Mouse (Mus musculus) stomach, embryonic 15.5 days (tissue): ENCODE data around the gene Cadm4. TPM values are rescaled to one million over a fixed set of nuclear protein-coding genes. Genes with fewer than 3 reads are reported as not detected.

ENCODE experiments used
- ATAC-seq: fragments of 200-750 bp; cut with Nextera tagmentation; 2 replicates; pipeline ENCODE4 v1.8.0; 2017; ENCODE audit warnings: low read depth, moderate number of reproducible peaks, moderate TSS enrichment; ENCODE audit not compliant: insufficient read depth, low FRiP score
- H3K27ac ChIP-seq: fragments of 300-500 bp; sonication (generic); 2 replicates; pipeline ENCODE4 v1.5.1; 2015; ENCODE audit warnings: mild to moderate bottlenecking, inconsistent platforms
- H3K27me3 ChIP-seq: fragments of 300-500 bp; sonication (generic); replicated peaks from 2 replicates; pipeline ENCODE4 v1.6.1; 2015; ENCODE audit warnings: inconsistent platforms
- H3K36me3 ChIP-seq: fragments of 300-500 bp; sonication (generic); 2 replicates; pipeline ENCODE4 v1.6.1; 2015; ENCODE audit warnings: inconsistent platforms
- H3K4me1 ChIP-seq: fragments of 300-500 bp; sonication (generic); 2 replicates; pipeline ENCODE4 v1.6.1; 2015; ENCODE audit warnings: inconsistent platforms
- H3K4me2 ChIP-seq: fragments of 300-500 bp; sonication (generic); 2 replicates; pipeline ENCODE4 v1.6.1; 2015; ENCODE audit warnings: mild to moderate bottlenecking, inconsistent platforms
- H3K4me3 ChIP-seq: fragments of 300-500 bp; sonication (generic); replicated peaks from 2 replicates; pipeline ENCODE4 v1.5.1; 2015; ENCODE audit warnings: inconsistent platforms
- H3K9ac ChIP-seq: fragments of 300-500 bp; sonication (generic); 2 replicates; pipeline ENCODE4 v1.6.1; 2015; ENCODE audit warnings: inconsistent platforms
- H3K9me3 ChIP-seq: fragments of 300-500 bp; sonication (generic); 2 replicates; pipeline ENCODE4 v1.6.1; 2016; ENCODE audit warnings: inconsistent platforms
- WGBS: fragments of 180-500 bp; shearing (Covaris S2); methylation state at CpG from one replicate; pipeline ENCODE4 v1.1.7; 2015; 5-methylcytosine and 5-hydroxymethylcytosine counted together
- polyA plus RNA-seq: library from polyadenylated mRNA; unstranded; fragments of >200 nt; fragmentation: Nextera tagmentation; extraction: Ambion mirVana; gene quantifications from 2 replicates; pipeline ENCODE4 v1.2.1, GENCODE M21; 2015

Cadm4 gene
- polyA plus RNA-seq, 1 experiment from 2014 or later = 6.3 TPM

- Histone ChIP-seq H3K4me2 (no peak overlapping the region), H3K9me3 (no peaks in the 10 kb centered on the region), H3K4me3 (no peak overlapping the region), H3K27me3 (no peaks in the 10 kb centered on the region), H3K9ac (no peak overlapping the region), H3K27ac (no peak overlapping the region), H3K36me3 (peaks cover 19% of the 10 kb centered on the region), H3K4me1 (no peaks in the 10 kb centered on the region)
- no peak for ATAC-seq
- 87% methylated on average over 7 of the region's 7 CpGs for WGBS
Observed at GRCm38 (mm10) chr7:24470356-24470755, 11.5 kb upstream of the Cadm4 start.

GRCm38 (mm10) chr7:24472442-24472841 lies 9.4 kb upstream of the Cadm4 start:
- Histone ChIP-seq H3K9me3 (no peaks in the 10 kb centered on the region), H3K27me3 (no peaks in the 10 kb centered on the region), H3K36me3 (peaks cover 11% of the 10 kb centered on the region; the same call in 1 of the 2 replicates), H3K9ac (no peak overlapping the region), H3K4me2 (no peak overlapping the region), H3K27ac (no peak overlapping the region), H3K4me3 (no peak overlapping the region), H3K4me1 (no peaks in the 10 kb centered on the region)
- no peak; the same call in 1 of the 2 replicates for ATAC-seq
- WGBS = 76% methylated on average over 6 of the region's 6 CpGs

- no peaks in the 10 kb centered on the region for H3K4me1 ChIP-seq
- no peaks in the 10 kb centered on the region for H3K9me3 ChIP-seq
- WGBS = 82% methylated on average over 7 of the region's 7 CpGs
- no peak for ATAC-seq
- no peaks in the 10 kb centered on the region for H3K27me3 ChIP-seq
- peaks cover 11% of the 10 kb centered on the region; the same call in 1 of the 2 replicates for H3K36me3 ChIP-seq
- H3K4me2 ChIP-seq = no peak overlapping the region
- no peak overlapping the region for H3K4me3 ChIP-seq
- H3K27ac ChIP-seq = no peak overlapping the region
- no peak overlapping the region for H3K9ac ChIP-seq
Observed at GRCm38 (mm10) chr7:24472937-24473336, 8.9 kb upstream of the Cadm4 start.

- Histone ChIP-seq H3K4me2 (no peak overlapping the region), H3K9ac (no peak overlapping the region), H3K27ac (no peak overlapping the region), H3K9me3 (no peaks in the 10 kb centered on the region), H3K27me3 (no peaks in the 10 kb centered on the region), H3K4me3 (no peak overlapping the region), H3K36me3 (peaks cover 11% of the 10 kb centered on the region; the same call in 1 of the 2 replicates), H3K4me1 (no peaks in the 10 kb centered on the region)
- no peak for ATAC-seq
- WGBS = 51% methylated on average over 10 of the region's 10 CpGs
Observed at GRCm38 (mm10) chr7:24473913-24474529, 7.8 kb upstream of the Cadm4 start.

GRCm38 (mm10) chr7:24474811-24475506 lies 6.9 kb upstream of the Cadm4 start:
- peaks cover 11% of the 10 kb centered on the region; the same call in 1 of the 2 replicates for H3K36me3 ChIP-seq
- H3K27ac ChIP-seq = no peak overlapping the region
- H3K4me2 ChIP-seq = no peak overlapping the region
- no peak overlapping the region for H3K9ac ChIP-seq
- ATAC-seq = no peak
- H3K4me3 ChIP-seq = no peak overlapping the region
- H3K4me1 ChIP-seq = no peaks in the 10 kb centered on the region
- no peaks in the 10 kb centered on the region for H3K9me3 ChIP-seq
- H3K27me3 ChIP-seq = no peaks in the 10 kb centered on the region
- WGBS = 44% methylated on average over 21 of the region's 21 CpGs

- H3K27ac ChIP-seq = no peak overlapping the region
- H3K9me3 ChIP-seq = no peaks in the 10 kb centered on the region
- peaks cover 11% of the 10 kb centered on the region; the same call in 1 of the 2 replicates for H3K36me3 ChIP-seq
- H3K27me3 ChIP-seq = no peaks in the 10 kb centered on the region
- no peak overlapping the region for H3K4me3 ChIP-seq
- no peak overlapping the region for H3K9ac ChIP-seq
- H3K4me1 ChIP-seq = peaks cover 7% of the 10 kb centered on the region
- H3K4me2 ChIP-seq = no peak overlapping the region
- 82% methylated on average over 8 of the region's 8 CpGs for WGBS
- ATAC-seq = no peak
Observed at GRCm38 (mm10) chr7:24476338-24476737, 5.5 kb upstream of the Cadm4 start.

GRCm38 (mm10) chr7:24476856-24477255 lies 5.0 kb upstream of the Cadm4 start:
- Histone ChIP-seq H3K4me1 (peaks cover 10% of the 10 kb centered on the region), H3K4me2 (no peak overlapping the region), H3K27me3 (no peaks in the 10 kb centered on the region), H3K4me3 (no peak overlapping the region), H3K9me3 (no peaks in the 10 kb centered on the region), H3K9ac (no peak overlapping the region), H3K27ac (no peak overlapping the region), H3K36me3 (peaks cover 11% of the 10 kb centered on the region; the same call in 1 of the 2 replicates)
- WGBS = 89% methylated on average over 7 of the region's 7 CpGs
- no peak for ATAC-seq

- no peak for ATAC-seq
- 81% methylated on average over 5 of the region's 5 CpGs for WGBS
- Histone ChIP-seq H3K27me3 (0 out of 2 replicates have a peak, but pooled peaks cover 5% of the 10 kb centered on the region), H3K9me3 (no peaks in the 10 kb centered on the region), H3K27ac (no peak overlapping the region), H3K4me1 (peaks cover 10% of the 10 kb centered on the region), H3K9ac (no peak overlapping the region), H3K4me2 (no peak overlapping the region), H3K4me3 (no peak overlapping the region), H3K36me3 (0 out of 2 replicates have a peak, but pooled peaks cover 6% of the 10 kb centered on the region)
Observed at GRCm38 (mm10) chr7:24478911-24479310, 2.9 kb upstream of the Cadm4 start.

GRCm38 (mm10) chr7:24479685-24480084 lies 2.1 kb upstream of the Cadm4 start:
- Histone ChIP-seq H3K9me3 (no peaks in the 10 kb centered on the region), H3K4me2 (no peak overlapping the region), H3K27ac (no peak overlapping the region), H3K27me3 (0 out of 2 replicates have a peak, but pooled peaks cover 5% of the 10 kb centered on the region), H3K36me3 (0 out of 2 replicates have a peak, but pooled peaks cover 6% of the 10 kb centered on the region), H3K4me3 (no peak overlapping the region), H3K9ac (no peak overlapping the region), H3K4me1 (peaks cover 10% of the 10 kb centered on the region)
- ATAC-seq = no peak
- WGBS = 90% methylated on average over 2 of the region's 2 CpGs

- Histone ChIP-seq H3K4me2 (peak overlapping the region; percentile 99), H3K4me1 (peaks cover 10% of the 10 kb centered on the region), H3K9ac (no peak overlapping the region), H3K27ac (no peak overlapping the region), H3K36me3 (0 out of 2 replicates have a peak, but pooled peaks cover under 1% of the 10 kb centered on the region), H3K9me3 (no peaks in the 10 kb centered on the region), H3K27me3 (0 out of 2 replicates have a peak, but pooled peaks cover 5% of the 10 kb centered on the region), H3K4me3 (0 out of 2 replicates have a peak overlapping the region, but pooled peaks have one; percentile 63)
- WGBS = 49% methylated on average over 18 of the region's 18 CpGs
- ATAC-seq = no peak
Observed at GRCm38 (mm10) chr7:24480121-24480941, 1.5 kb upstream of the Cadm4 start.

- 0 out of 2 replicates have a peak, but pooled peaks cover 5% of the 10 kb centered on the region for H3K27me3 ChIP-seq
- peak overlapping the region; percentile 20; the same call in 1 of the 2 replicates for H3K9ac ChIP-seq
- H3K36me3 ChIP-seq = no peaks in the 10 kb centered on the region
- H3K4me3 ChIP-seq = peak overlapping the region; percentile 63
- no peaks in the 10 kb centered on the region for H3K9me3 ChIP-seq
- ATAC-seq = peak; percentile 24; the same call in 1 of the 2 replicates
- H3K4me2 ChIP-seq = peak overlapping the region; percentile 99
- 14% methylated on average over 14 of the region's 14 CpGs for WGBS
- H3K27ac ChIP-seq = no peak overlapping the region
- H3K4me1 ChIP-seq = peaks cover 10% of the 10 kb centered on the region
Observed at GRCm38 (mm10) chr7:24480986-24481473, 793 bp upstream of the Cadm4 start.
